Mouse (Mus musculus) thymus, adult 18-20 months (tissue): ENCODE measurements around the gene Mst1r.
A peak's percentile ranks its signal among the peaks of the same experiment; 100 is the strongest.

Experiments used
- DNase-seq, 2 experiments: peaks; one replicate each; pipeline ENCODE4 v3.0.0; 2022; ENCODE audit warnings: mixed read lengths in 2 of 2

Gene Mst1r

DNA sequence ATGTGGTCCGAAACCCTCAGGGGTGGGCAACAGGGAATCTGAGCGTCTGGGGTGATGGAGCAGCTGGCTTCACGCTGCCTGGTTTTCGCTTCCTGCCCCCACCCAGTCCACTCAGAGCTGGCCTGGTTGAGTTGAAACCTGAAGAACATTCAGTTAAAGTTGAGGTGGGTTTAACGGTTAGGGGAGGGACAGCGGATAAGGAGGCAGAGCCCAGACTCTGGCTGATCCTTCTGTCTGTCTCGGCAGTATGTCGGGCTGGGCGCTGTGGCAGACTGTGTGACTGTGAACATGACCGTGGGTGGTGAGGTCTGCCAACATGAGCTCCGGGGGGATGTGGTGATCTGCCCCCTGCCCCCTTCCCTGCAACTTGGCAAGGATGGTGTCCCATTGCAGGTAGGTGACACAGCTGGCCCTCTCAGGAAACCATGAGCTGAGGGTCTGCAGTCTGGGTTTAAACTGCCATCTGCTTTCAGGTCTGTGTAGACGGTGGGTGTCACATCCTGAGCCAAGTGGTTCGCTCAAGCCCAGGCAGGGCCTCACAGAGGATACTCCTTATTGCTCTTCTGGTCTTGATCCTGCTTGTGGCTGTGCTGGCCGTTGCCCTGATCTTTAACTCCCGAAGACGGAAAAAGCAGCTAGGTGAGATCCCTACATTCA, 8.2 kb downstream of the Mst1r start:
- no peak for DNase-seq

DNA sequence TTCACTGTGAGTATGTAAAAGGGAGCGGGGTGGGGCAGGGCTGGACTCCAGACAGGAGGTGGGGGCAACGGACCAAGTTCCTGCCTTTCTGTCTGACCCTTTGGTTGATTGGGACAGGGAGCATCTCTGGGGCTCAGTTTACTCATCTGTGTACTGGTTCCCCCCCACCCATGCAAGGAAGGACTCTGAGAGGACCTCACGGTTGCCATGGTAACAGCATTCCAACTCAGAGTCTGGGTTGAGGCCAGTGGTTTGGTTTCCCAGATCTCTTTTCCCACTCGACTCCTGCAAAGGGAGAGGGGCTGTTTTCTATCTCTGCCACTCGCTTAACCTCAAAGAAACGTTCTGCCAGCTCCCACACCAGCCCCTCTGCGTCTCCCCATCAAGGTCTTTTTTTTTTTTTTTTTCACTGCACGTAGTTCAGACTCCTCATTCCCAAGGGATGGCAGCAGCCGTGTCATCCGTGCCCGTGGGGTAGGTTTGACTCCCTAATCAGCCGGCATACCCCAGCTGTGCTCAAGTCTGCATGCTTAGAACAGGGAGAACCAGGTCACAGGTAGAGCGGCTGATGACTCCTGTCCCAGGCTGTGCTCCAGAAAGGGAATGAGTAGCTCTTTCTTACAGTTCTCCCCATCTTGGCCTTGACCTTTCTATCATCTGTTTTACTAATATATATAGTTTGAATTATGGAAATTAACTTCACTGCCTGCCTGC, 11.4 kb downstream of the Mst1r start:
- DNase-seq, result no peak

DNA sequence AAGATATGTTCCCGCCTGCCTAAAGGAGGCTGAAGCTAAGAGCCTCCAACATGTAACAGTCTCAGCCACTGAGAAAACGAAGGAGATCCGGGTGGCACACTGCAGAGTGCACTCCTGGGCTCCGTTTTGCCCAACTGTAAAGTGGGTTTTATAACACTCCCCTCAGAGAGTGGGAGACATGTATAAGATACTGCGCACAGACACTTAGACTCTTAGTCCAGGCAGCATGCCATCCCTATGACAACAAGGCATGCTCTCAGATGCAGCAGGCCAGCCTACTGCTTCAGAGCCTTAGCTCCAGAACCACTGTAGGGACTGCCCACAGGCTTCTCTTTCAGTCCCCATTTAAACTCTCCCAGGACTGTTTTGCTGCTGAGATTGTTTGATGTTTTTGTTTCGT, 12.2 kb downstream of the Mst1r start:
- DNase-seq, result no peak

DNA sequence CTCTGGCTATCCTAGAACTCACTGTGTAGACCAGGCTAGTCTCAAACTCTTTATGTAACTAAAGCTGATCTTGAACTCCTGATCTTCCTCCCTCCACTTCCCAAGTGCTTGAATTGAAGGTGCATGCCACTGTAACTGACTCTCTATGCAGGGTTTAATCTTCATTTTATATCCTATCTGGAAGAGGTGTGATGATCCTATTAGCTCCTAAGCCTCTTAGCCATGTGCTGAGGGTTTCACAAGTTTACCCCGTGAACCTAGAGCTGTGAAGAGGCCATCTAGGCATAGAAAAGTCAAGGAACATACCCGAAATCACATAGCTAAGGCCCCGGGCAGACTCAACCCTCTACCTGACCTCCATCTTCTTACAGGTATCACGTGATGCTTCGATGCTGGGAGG, 12.8 kb downstream of the Mst1r start:
- no peak for DNase-seq

DNA sequence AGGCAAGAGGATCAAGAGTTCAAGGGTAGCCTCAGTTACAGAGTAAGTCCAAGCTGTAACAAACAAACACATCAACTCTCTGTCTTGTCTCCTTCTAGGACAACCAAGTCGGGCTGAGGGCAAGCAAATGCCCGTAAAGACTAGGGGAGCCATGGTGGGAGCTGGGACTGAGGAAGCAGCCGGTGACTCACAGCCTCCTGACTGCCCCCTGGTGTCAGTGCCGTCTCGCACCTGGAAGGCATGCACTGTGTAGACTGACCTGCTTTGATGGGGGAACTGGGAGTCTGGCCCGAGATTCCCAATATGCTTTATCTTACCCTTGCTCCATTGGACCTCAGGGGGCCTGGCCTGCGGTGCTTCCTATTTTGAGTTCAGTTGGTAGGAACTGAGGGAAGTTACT, 16.3 kb downstream of the Mst1r start:
- peak in 1 of 2 experiments; percentile 24 for DNase-seq

DNA sequence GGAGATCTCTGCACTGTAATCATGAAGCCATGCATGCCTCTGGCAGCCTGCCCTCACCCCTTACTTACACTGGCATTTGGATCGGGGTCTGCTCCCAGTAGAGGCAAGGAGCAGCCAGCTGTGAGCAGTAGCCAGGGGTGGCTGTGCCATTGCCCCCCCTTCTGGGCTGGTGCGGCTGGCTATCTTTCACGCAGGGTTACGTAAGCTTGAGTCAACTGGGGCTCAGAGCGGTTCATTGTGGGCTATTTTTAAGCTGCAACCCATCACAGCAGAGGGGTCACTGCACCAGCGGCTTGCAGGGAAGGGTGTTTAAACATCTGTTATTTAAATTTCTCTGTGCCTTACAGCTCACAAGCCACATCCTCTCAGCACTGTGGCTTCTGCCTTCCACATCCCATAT, 17.3 kb downstream of the Mst1r start:
- no peak for DNase-seq

DNA sequence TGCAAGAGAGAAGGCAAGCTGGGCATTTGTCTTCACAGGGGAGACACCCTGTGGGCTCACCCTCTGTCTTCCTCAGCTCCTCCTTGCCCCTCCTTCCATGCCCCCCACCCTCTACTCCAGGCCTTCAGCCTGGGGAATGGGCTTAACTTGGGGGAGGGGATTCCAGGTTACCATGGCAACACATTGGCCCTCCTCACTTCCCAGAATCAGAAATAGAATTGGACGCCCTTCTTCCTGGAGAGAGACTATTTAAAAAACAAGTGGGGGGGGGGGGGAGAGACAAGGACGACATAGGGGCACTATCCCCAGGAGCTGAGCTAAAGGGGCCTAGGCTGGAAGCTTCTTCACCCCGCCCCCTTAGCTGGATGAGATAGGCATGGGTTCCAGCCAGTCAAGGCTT, 18.6 kb downstream of the Mst1r start:
- DNase-seq, result no peak

DNA sequence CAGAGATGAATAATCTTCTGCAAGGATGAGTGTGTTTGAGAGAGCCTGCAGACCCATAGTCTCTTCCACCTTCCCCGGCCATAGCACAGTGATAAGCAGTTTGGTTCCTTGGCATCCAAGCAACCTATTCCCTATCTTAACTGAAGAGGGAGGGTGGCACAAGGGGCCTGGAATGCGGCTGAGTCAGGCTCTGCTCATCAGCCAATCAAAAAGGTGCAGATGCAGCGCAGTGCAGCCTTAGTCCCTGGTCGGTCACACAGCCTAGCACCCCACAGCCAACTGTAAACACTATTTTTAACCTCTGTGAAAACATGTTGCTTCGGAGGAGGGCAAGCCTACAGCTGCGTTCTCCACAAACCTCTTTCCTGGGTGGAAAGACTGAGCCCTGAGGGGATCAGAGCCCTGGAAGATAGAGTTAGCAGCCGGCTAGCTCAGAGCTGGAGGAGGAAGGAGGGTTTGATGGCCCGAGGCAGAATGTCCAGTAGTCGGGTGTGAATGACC, 20.3 kb downstream of the Mst1r start:
- no peak for DNase-seq

DNA sequence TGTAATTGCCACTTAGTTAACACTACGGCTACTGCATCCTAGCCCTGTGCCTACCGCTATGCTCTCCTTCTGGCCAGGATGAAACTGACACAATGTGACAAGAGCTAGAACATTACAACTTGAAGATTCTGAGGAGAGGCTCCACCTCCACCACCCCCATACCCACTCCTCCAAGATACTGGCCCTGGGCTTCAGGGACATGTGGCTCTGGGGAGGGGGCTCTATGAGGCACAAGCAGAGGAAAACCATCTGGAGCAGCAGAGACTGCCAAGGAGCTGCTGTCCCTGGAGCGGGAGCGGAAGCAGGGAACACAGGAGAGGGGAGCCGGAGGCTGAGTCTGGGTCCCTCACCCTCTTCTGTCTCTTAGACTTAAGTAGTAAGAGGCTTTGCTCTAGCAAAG, 21.1 kb downstream of the Mst1r start:
- DNase-seq, result no peak

DNA sequence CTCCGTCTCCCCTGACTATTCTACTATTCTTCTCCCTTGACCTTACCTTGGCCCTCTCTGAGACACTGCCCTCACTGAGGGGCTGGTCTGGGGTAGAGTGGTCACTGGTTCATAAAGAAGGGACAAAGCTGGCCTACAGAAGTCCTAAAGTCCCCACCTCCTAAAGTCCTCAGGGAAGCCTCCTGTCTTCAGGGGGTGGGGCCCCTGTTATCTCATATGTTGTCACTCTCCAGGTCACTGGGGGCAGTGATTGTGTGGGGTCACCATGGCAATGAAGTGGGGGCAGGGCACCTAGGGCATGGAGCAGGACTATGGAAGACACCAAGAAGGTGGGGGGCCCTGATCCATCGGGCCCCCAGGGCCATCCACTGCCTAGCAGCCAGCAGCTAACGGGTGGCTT, 21.5 kb downstream of the Mst1r start, which contains the start of gene Actl11:
TSS of gene Actl11 (plus strand) at position 301 of the 400 bp plus-strand sequence.
- DNase-seq, result no peak

DNA sequence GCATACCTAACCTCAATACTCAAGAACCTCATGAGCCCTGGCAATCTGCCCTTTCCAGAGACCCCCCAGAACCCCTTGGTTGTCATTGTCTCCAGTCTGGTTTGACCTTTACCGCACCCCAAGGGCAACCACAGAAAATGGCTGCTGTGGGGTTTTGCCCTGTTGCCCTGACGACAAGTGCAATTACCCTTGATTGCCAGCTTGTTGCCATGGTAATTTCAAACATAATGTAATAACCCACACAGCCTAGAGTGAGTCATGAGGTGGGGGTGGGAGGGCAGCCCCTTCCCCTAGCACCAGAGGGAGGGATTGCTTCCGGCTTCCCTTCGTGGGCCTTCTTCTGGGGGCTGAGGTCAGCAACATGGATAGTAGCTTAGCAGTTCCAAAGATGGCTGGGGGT, 25.5 kb downstream of the Mst1r start:
- no peak for DNase-seq

DNA sequence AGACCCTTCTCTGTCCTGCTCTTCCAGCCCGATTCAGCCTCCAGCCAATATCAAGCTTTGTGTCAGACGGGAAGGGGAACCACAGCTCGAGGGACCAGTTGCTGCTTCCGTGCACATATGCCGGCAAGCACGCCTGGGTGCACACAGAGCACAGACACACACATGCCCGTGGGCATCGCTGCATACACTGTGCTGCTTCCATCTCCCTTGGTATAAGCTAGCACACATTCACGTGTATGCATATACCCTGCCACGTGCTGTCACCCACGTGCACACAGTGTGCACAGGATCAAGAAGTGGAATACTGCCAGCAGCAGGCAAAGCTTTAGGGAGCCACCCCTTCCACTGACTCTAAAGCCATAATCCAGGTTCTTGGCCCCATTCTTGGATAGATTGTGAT, 27.5 kb downstream of the Mst1r start:
- DNase-seq, result no peak

DNA sequence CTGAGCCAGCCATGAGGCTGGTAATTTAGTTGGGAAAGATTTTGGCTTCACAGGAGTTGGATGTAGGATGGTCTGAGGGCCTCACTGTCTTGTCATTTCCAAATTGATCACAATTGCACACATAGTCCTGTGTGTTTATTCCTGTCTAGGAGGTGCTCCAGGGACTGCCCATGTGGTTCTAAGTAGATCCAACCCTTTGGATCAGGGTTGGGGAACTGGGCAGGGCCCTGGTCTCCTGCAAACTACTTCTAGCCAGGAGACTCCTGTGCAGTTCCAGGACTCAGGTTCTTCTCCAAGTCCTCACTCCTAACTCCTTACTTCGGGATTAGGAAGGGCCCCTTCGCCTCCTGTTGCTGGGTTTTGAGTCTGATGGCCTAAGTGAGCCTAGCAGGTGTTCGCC, 28.7 kb downstream of the Mst1r start, which contains the start of gene Camkv:
TSS of gene Camkv (plus strand) at position 301 of the 400 bp plus-strand sequence.
- no peak for DNase-seq

DNA sequence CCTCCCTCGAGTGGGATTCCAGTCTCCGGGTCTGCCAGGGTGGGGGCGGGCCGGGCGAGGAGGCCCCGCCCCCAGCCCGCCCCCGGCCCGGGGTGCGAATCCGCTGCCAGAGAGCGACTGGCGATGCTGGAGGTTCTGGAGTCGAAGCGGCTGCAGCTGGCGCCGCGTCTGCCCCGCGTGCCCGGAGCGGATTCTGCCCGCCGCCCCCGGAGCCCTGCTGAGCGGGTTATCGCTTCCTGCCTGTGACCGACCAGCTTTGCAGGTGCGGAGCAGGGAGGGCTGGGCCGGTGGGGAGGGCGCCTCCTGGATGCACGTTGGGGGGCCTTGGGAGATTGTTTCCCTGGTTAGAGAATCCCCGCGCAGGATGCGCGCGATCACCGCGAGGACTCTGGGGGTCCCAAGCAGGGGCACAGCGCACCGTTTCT, 29.1 kb downstream of the Mst1r start:
- DNase-seq, result peak; percentile 82

DNA sequence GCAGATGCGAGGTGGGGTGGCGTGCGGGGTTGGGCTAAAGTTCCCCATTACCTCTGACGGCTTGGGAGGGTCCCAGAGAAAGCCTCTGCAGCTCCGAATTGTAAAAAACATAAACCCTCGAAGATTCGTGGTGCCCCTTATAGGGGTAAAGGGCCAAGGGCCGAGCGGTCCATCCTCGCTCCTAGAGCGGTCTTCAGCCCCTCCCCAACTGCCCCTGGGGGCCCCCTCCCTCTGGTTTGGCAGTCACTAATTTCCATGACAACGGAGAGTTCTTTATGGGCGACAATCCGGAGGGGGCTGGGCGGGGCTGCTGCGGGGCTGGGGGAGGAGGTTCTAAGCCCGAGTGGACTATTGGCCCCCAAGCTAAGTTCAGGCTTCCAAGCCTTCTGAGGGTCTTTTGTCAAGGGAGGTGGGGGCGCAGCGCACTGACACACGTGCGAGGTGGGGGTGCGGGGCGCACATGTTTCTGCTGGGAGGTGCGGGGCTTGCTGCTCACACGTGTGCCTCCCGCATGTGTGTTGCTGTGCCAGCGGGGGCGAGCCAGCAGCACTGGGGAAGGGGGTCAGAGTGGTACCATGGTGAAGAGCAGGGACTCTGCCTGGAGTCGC, 29.6 kb downstream of the Mst1r start:
- no peak for DNase-seq

DNA sequence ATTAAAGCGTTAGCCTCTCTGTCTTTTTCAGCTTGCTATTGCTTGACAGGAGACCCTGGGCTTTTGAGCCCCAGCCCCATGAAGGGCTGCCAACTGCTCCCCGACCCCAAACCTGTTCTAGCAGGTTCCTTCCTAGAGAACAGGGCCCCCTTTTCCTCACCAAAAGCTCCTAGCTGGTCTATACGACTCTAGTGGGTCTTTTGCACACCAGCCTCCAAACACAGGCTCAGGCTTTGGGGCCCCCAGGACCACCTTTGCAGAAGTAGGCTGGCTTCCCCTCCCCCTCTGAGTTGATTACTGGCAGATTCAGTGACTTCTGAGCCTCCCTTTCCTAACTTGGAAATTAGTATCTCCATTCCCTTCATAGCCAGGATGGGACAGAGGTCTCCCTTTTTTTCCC, 30.2 kb downstream of the Mst1r start:
- no peak for DNase-seq

DNA sequence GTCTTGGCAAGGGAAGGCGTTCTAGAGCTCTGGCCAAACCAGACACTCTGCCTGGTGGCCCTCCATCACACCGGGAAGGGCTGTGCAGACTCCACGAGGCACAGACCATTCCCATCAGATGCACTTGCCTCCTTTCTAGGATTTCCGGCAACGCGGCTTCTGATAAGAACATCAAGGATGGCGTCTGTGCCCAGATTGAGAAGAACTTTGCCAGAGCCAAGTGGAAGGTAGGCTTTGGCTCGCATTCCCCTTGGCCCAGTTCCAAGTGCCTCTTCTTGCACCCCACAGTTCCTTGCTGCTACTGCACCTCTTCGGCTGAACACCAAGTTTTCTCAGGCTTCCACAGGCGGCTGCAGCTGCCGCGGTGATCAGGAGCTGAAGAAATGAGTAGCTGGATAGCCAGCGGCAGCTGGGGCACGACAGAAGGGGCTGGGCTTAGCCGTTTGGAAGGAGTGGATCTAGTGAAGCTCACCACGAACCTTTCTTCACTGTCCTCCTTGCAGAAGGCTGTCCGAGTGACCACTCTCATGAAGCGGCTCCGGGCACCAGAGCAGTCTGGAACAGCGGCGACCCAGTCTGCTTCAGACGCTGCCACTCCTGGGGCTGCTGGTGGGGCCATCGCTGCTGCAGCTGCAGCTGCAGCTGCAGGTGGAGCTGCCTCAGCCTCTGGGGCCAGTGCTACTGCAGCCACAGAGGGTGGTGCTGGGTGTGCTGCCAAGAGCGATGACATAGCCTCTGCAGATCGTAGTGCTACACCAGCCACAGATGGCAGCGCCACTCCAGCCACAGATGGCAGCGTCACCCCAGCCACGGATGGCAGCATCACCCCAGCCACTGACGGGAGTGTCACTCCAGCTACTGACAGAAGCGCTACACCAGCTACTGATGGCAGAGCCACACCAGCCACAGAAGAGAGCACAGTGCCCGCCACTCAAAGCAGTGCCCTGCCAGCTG, 40.8 kb downstream of the Mst1r start:
- DNase-seq, result no peak

DNA sequence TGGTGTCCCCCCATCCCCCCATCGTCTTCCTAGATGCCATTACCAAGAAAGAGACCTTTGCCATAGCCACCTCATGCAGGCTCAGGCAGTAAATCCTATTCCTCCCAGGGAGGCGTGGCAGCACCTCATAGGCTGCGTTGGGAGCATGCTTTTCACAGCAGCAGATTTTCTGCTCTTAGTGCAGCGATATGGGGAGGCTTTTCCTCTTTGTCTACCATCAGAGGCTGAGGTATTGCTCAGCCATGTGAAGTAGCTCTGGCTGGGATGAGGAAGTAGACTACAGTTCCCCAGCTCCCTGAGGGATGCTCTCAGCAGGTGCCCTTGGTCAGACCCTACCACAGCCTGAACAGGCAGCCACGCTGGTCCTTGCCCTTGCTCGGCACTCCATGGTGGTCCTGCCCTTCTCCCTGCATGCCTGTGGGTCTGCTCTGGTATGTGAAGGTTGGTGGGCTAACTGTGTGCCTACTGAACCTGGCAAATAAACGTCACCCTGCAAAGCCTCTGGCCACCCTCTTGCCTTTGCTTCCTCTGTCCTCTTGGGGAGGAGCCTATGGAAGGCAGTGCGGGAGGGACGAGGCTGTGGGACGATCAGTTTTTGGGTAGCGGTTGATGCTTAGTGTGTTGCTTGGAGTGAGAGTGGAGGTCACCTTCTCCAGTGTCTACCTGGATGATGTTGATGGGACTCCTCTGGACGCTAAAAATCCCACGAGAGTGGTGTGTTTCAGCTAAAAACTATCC, 42.7 kb downstream of the Mst1r start:
- DNase-seq, result no peak

DNA sequence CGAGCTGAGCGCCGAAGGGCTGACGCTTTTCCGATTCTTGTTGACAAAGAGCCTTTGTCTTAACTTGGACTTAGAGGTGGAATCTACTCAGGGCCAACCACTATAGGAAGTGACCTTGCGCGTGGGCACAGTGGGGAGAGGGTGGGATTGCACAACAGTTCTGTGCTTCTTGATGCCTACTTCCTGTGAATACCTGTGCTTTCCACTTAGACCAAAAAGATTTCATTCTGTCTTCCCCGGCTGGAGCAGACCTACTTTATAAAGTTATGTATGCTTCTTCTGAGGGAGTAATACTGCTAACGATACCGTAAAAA, 43.2 kb downstream of the Mst1r start, which contains the start of gene Traip:
TSS of gene Traip (plus strand) at position 215 of the 314 bp plus-strand sequence.
- DNase-seq, result no peak

DNA sequence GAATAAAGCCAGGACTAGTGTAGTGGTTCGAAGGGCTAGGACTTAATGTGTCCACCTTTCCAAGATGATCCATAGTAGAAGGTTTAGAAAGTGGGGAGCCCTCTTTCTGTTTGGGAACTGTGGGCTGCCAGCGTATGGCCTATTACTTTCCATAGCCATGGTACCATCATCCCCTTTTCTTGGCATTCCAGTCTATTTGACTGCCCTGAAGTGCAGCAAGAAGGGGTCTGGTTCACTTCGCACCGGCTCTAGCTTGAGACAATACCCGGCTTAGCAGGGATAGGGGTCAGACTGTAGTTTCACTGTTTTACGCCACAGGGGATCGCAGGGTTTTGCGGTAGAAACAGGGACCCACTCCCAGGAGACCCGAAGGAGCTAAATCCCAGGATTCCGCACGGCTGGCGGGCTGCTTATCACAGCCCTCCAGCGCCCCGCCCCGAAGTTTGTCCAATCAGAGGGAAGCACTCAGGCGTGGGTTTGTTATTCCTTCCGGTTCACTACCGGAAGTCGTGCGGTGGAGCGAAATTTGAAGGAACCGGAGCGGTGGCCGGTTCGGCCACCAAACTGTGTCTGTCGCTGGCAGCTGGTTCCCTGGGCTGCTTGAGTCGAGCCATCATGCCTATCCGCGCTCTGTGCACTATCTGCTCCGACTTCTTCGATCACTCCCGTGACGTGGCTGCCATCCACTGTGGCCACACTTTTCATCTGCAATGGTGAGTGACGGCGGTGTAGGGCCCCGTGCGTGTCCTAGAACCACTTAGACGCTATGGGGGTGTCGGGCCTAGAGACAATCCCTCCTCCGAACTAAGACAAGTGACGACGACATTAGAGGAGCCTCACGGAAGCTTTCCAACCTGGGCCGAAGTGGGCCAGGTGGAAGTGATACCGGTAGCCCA, 44.0 kb downstream of the Mst1r start:
- peak; percentile 73 to 80 for DNase-seq
